Mouse (Mus musculus) kidney, adult 8-10 months (tissue): Measurements from ENCODE around the gene Gm14408.
"Not testable (repeated sequence)": the region's sequence is repeated elsewhere in the genome, so short reads cannot be mapped to it uniquely, and the experiment has no call there.

Experiments used
- DNase-seq, 2 experiments: peaks; one replicate each; pipeline ENCODE4 v3.0.0; 2022

Gene Gm14408

DNA sequence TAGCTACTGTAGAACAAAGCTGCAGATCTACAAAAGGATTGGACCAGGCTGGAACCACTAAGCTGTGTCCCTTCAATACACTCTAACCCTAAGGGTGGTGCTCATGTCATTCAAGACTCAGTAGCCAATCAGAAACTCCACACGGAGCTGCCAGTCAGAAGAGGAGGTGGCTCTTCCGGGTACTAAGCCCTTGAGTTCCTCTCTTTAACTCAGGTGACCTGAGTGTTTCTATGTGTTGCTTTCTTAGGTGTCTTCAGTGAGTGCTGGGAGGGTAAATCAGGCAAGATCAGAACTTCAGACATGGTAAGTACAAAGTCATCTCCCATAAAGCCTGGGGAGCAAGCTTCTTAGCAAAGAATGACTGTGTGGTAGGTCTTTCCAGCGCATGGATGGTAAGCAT lies at the start of gene Gm14408:
Gene Gm14408, plus strand, starts transcription at position 301 of the 400 bp plus-strand sequence.
- not testable (repeated sequence) for DNase-seq

DNA sequence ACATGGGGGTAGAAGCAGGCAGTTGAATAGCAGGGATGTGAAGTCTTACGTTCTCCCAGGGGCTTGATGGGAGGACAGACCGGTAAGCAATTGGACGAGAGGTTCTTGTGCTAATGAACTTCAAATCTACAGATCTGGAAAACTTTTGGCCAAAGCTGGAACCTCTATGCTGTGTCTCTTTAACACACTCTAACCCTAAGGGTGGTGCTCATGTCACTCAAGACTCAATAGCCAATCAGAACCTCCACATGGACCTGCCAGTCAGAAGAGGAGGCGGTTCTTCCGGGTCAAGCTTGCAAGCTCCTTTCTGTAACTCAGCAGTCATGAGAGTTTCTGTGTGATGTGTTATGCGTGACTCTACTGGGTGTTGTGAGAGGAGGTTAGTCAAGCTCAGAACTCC lies 32.6 kb upstream of the Gm14408 start, which contains the start of gene Gm14295:
Gene Gm14295, plus strand, starts transcription at position 301 of the 400 bp plus-strand sequence.
- DNase-seq: not testable (repeated sequence)

DNA sequence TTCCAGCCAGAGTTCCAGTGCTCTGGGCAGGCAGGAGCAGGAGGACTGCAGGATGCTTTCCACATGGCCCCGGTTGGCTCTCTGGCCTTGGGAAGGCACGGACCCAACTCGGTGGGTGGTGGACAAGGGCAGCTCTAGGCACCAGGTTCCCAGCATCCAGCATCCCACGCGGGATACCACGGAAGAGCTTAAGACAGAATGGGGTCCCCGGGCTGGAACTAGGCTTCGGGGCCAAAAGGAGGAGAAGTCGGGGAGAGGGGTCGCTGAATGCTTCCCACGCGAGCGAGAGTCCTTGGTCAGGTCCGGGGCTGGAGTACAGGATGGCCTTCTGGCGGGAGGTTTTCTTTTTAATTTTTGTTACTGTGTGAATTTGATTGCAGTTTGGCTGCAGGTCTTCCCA lies 32.2 kb upstream of the Gm14408 start:
- DNase-seq: not testable (repeated sequence)
